Mouse (Mus musculus) MEL (cell line): ENCODE measurements at regions not wholly inside any gene's neighbourhood (a gene's known extent, or its start where the extent isn't known, plus 50 kb on each side); places are given as distances from the start of the nearest gene placed in this dataset.

Source experiments
- DNase-seq: peaks from one replicate; pipeline ENCODE4 v3.0.0; 2011; ENCODE audit warnings: low read depth, low spot score
- H3K27ac ChIP-seq: 2 replicates; pipeline ENCODE4 v1.5.1; 2012; ENCODE audit warnings: low read depth, mild to moderate bottlenecking, control low read depth, low read length, moderate library complexity; ENCODE audit not compliant: control insufficient read depth
- H3K27me3 ChIP-seq, 2 experiments: fragments of 150-350 bp in 1 of 2; sonication (generic) in 1 of 2; 2 replicates each; pipeline ENCODE4 v1.6.1; 2012; ENCODE audit warnings: low read length in 2 of 2, mild to moderate bottlenecking in 2 of 2, improper control_type of control experiment in 1 of 2, moderate library complexity in 1 of 2; ENCODE audit not compliant: insufficient read depth in 2 of 2, control insufficient read depth in 1 of 2
- H3K36me3 ChIP-seq, 2 experiments: 2 replicates each; pipeline ENCODE4 v1.6.1; 2012 to 2014; ENCODE audit warnings: low read length in 2 of 2, improper control_type of control experiment in 1 of 2, inconsistent platforms in 1 of 2, mild to moderate bottlenecking in 1 of 2; ENCODE audit not compliant: insufficient read depth in 2 of 2, control insufficient read depth in 1 of 2
- H3K4me1 ChIP-seq, 2 experiments: fragments of 150-350 bp in 1 of 2; sonication (generic) in 1 of 2; 2 replicates each; pipeline ENCODE4 v1.6.1; 2012; ENCODE audit warnings: low read length in 2 of 2, improper control_type of control experiment in 1 of 2, mild to moderate bottlenecking in 1 of 2; ENCODE audit not compliant: insufficient read depth in 2 of 2, control insufficient read depth in 1 of 2
- H3K4me3 ChIP-seq, 2 experiments: fragments of 150-350 bp in 1 of 2; sonication (generic) in 1 of 2; 2 replicates each; pipeline ENCODE4 v1.5.1; 2012; ENCODE audit warnings: low read depth in 2 of 2, low read length in 2 of 2, mild to moderate bottlenecking in 2 of 2, moderate library complexity in 2 of 2, control low read depth in 1 of 2, improper control_type of control experiment in 1 of 2; ENCODE audit not compliant: control insufficient read depth in 1 of 2, insufficient read depth in 1 of 2
- H3K79me2 ChIP-seq: 2 replicates; pipeline ENCODE4 v1.6.1; 2012; ENCODE audit warnings: mild to moderate bottlenecking, low read length, moderate library complexity; ENCODE audit not compliant: control insufficient read depth, poor library complexity, insufficient read depth
- H3K9ac ChIP-seq: 2 replicates; pipeline ENCODE4 v1.6.1; 2012; ENCODE audit warnings: low read depth, mild to moderate bottlenecking, control low read depth, low read length, moderate library complexity; ENCODE audit not compliant: control insufficient read depth, poor library complexity, severe bottlenecking
- H3K9me3 ChIP-seq: fragments of 150-350 bp; sonication (generic); replicated peaks from 2 replicates; pipeline ENCODE4 v1.6.1; 2012; ENCODE audit warnings: mild to moderate bottlenecking, low read length, improper control_type of control experiment, moderate library complexity; ENCODE audit not compliant: insufficient read depth
- BHLHE40 ChIP-seq: IDR thresholded peaks from 2 replicates; pipeline ENCODE4 v1.6.1; 2012; ENCODE audit warnings: low read depth, mild to moderate bottlenecking, inconsistent platforms, low read length, improper control_type of control experiment, borderline replicate concordance
- CTCF ChIP-seq, 3 experiments: IDR thresholded peaks in 2 of 3; conservative IDR thresholded peaks in 1 of 3; 2 replicates each; pipeline ENCODE4 v1.5.1; 2011 to 2012; ENCODE audit warnings: low read length in 3 of 3, low read depth in 2 of 3, mild to moderate bottlenecking in 2 of 3, improper control_type of control experiment in 1 of 3, inconsistent platforms in 1 of 3, mixed read lengths in 1 of 3, moderate library complexity in 1 of 3; ENCODE audit not compliant: control insufficient read depth in 1 of 3, insufficient read depth in 1 of 3, poor library complexity in 1 of 3, severe bottlenecking in 1 of 3
- E2F4 ChIP-seq: IDR thresholded peaks from 2 replicates; pipeline ENCODE4 v1.6.1; 2011; ENCODE audit warnings: low read depth, low read length, improper control_type of control experiment, borderline replicate concordance
- EP300 ChIP-seq, 2 experiments: IDR thresholded peaks; 2 replicates each; pipeline ENCODE4 v1.6.1; 2011; ENCODE audit warnings: improper control_type of control experiment in 2 of 2, low read length in 2 of 2, low read depth in 1 of 2, mild to moderate bottlenecking in 1 of 2
- ETS1 ChIP-seq: IDR thresholded peaks from 2 replicates; pipeline ENCODE4 v1.6.1; 2012; ENCODE audit warnings: low read depth, mild to moderate bottlenecking, inconsistent platforms, low read length, improper control_type of control experiment, moderate library complexity
- GABPA ChIP-seq: IDR thresholded peaks from 2 replicates; pipeline ENCODE4 v1.6.1; 2012; ENCODE audit warnings: low read depth, mild to moderate bottlenecking, inconsistent platforms, low read length, improper control_type of control experiment, moderate library complexity
- GATA1 ChIP-seq: IDR thresholded peaks from 2 replicates; pipeline ENCODE4 v1.6.1; 2011; ENCODE audit warnings: low read depth, low read length, improper control_type of control experiment
- JUND ChIP-seq: IDR thresholded peaks from 2 replicates; pipeline ENCODE4 v1.6.1; 2011; ENCODE audit warnings: low read depth, mild to moderate bottlenecking, improper control_type of control experiment, low read length
- MAFK ChIP-seq: IDR thresholded peaks from 2 replicates; pipeline ENCODE4 v1.6.1; 2011; ENCODE audit warnings: low read depth, mild to moderate bottlenecking, low read length, improper control_type of control experiment, borderline replicate concordance
- MAZ ChIP-seq: IDR thresholded peaks from 2 replicates; pipeline ENCODE4 v1.6.1; 2012; ENCODE audit warnings: low read depth, mild to moderate bottlenecking, inconsistent platforms, low read length, improper control_type of control experiment
- MEF2A ChIP-seq: IDR thresholded peaks from 2 replicates; pipeline ENCODE4 v1.6.1; 2014; ENCODE audit warnings: low read depth, mild to moderate bottlenecking, inconsistent platforms, low read length, improper control_type of control experiment; ENCODE audit not compliant: poor library complexity, insufficient replicate concordance, severe bottlenecking; ENCODE audit errors: extremely low read depth
- MYC ChIP-seq: IDR thresholded peaks from 2 replicates; pipeline ENCODE4 v1.6.1; 2011; ENCODE audit warnings: low read depth, mild to moderate bottlenecking, low read length, improper control_type of control experiment, moderate library complexity
- NELFE ChIP-seq: IDR thresholded peaks from 2 replicates; pipeline ENCODE4 v1.6.1; 2011; ENCODE audit warnings: low read depth, low read length, improper control_type of control experiment
- NRF1 ChIP-seq: IDR thresholded peaks from 2 replicates; pipeline ENCODE4 v1.6.1; 2014; ENCODE audit warnings: low read depth, mild to moderate bottlenecking, inconsistent platforms, low read length, improper control_type of control experiment, moderate library complexity; ENCODE audit not compliant: poor library complexity, insufficient read depth, severe bottlenecking
- POLR2AphosphoS2 ChIP-seq: IDR thresholded peaks from 2 replicates; pipeline ENCODE4 v1.6.1; 2011; ENCODE audit warnings: low read length, improper control_type of control experiment
- POLR2AphosphoS5 ChIP-seq: IDR thresholded peaks from 2 replicates; pipeline ENCODE4 v1.6.1; 2012; ENCODE audit warnings: low read depth, borderline replicate concordance, mild to moderate bottlenecking, inconsistent platforms, low read length, moderate library complexity, mixed read lengths
- SIN3A ChIP-seq: IDR thresholded peaks from 2 replicates; pipeline ENCODE4 v1.6.1; 2012; ENCODE audit warnings: low read length, improper control_type of control experiment, inconsistent platforms
- TAL1 ChIP-seq: IDR thresholded peaks from 2 replicates; pipeline ENCODE4 v1.6.1; 2012; ENCODE audit warnings: mild to moderate bottlenecking, inconsistent platforms, low read length, moderate library complexity, mixed read lengths
- TBP ChIP-seq: IDR thresholded peaks from 2 replicates; pipeline ENCODE4 v1.8.0; 2011; ENCODE audit warnings: low read depth, low read length, improper control_type of control experiment
- UBTF ChIP-seq: IDR thresholded peaks from 2 replicates; pipeline ENCODE4 v1.6.1; 2012; ENCODE audit warnings: low read depth, mild to moderate bottlenecking, inconsistent platforms, low read length, improper control_type of control experiment, moderate library complexity, borderline replicate concordance; ENCODE audit not compliant: insufficient read depth
- ZKSCAN1 ChIP-seq: IDR thresholded peaks from 2 replicates; pipeline ENCODE4 v1.6.1; 2012; ENCODE audit warnings: low read depth, mild to moderate bottlenecking, inconsistent platforms, low read length, improper control_type of control experiment, moderate library complexity
- ZMIZ1 ChIP-seq: IDR thresholded peaks from 2 replicates; pipeline ENCODE4 v1.6.1; 2012; ENCODE audit warnings: low read depth, mild to moderate bottlenecking, inconsistent platforms, low read length, improper control_type of control experiment, moderate library complexity

- H3K4me3 ChIP-seq = no peak overlapping the region
- no peaks in the 10 kb centered on the region for H3K27me3 ChIP-seq
- no peak overlapping the region for H3K27ac ChIP-seq
- no peaks in the 10 kb centered on the region for H3K9me3 ChIP-seq
- no peaks in the 10 kb centered on the region for H3K79me2 ChIP-seq
- H3K4me1 ChIP-seq = no peaks in the 10 kb centered on the region
- no peak overlapping the region for H3K9ac ChIP-seq
- TF ChIP-seq TBP = no peak
- no peak for TF ChIP-seq EP300 (IDR thresholded peaks at IDR 0.05; ENCODE audit: low read depth in 1 of 2, low read length in 2 of 2)
- TF ChIP-seq UBTF = no peak
- no peak for TF ChIP-seq POLR2AphosphoS5
- TF ChIP-seq JUND = no peak
- TF ChIP-seq ZMIZ1 = no peak
- no peak for TF ChIP-seq MAFK
- no peak for TF ChIP-seq ETS1
- no peak for TF ChIP-seq MAZ
- no peak for TF ChIP-seq MYC
- no peak for TF ChIP-seq POLR2AphosphoS2
- TF ChIP-seq MEF2A = no peak
- no peak for TF ChIP-seq SIN3A
- TF ChIP-seq E2F4 = no peak
- no peak for DNase-seq
- H3K36me3 ChIP-seq = no peaks in the 10 kb centered on the region
Observed at GRCm38 (mm10) chr1:193971537-193971936, 601.4 kb upstream of the Camk1g start.

GRCm38 (mm10) chr1:193969264-193969908 is 599.3 kb upstream of the Camk1g start:
- DNase-seq = no peak
- Histone ChIP-seq H3K4me3 (no peak overlapping the region), H3K79me2 (no peaks in the 10 kb centered on the region), H3K4me1 (no peaks in the 10 kb centered on the region), H3K9ac (no peak overlapping the region), H3K36me3 (no peaks in the 10 kb centered on the region), H3K27me3 (no peaks in the 10 kb centered on the region), H3K27ac (no peak overlapping the region), H3K9me3 (no peaks in the 10 kb centered on the region)
- TF ChIP-seq CTCF (IDR thresholded peaks at IDR 0.05 in 2 of 3, conservative IDR thresholded peaks at IDR 0.05 in 1 of 3; ENCODE audit: control insufficient read depth in 1 of 3, insufficient read depth in 1 of 3, low read depth in 2 of 3, low read length in 3 of 3, poor library complexity in 1 of 3, severe bottlenecking in 1 of 3) (no peak), NELFE (no peak), BHLHE40 (no peak), GATA1 (no peak), NRF1 (no peak), E2F4 (no peak), ZKSCAN1 (no peak), MEF2A (no peak), GABPA (no peak), TAL1 (no peak)
